Mouse (Mus musculus): ENCODE measurements around the gene Zfp454. TPM values are rescaled to one million over a fixed set of nuclear protein-coding genes. Genes with fewer than 3 reads are reported as not detected.

Gene Zfp454
- polyA plus RNA-seq, 1 experiment from 2014 or later: 4.9 TPM

DNA sequence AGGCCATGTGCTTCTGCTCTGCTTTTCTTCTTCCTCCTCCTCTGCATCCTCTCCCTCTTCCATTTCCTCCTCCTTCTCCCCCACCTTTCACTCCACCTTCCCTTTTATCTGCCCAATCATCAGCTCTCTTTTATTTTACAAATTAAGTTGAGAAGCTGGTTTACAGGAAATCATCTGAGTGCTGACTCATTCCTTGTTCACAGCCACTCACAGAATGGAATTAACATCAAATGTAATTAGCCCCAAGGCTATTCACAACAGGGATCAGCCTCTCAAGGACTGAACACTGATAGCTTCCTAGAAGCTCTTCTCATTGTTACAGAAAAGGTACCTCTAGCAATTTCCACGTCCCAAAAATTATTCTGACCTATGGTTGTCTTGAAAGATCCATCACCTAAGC lies 9.9 kb upstream of the Zfp454 start:
- 56% methylated on average over 1 of the region's 1 CpGs for WGBS
- H3K4me1 ChIP-seq (ENCODE audit: control insufficient read depth, insufficient read depth, low read length): no peaks in the 10 kb centered on the region
- H3K27ac ChIP-seq (ENCODE audit: low read length): no peak overlapping the region
- H3K4me2 ChIP-seq (ENCODE audit: low read depth, low read length): no peak overlapping the region
- H3K9me3 ChIP-seq (ENCODE audit: control insufficient read depth, low read length): peaks cover 41% of the 10 kb centered on the region
- no peak for ATAC-seq
- H3K9ac ChIP-seq (ENCODE audit: low read depth, low read length): no peak overlapping the region
- peaks cover 24% of the 10 kb centered on the region for H3K36me3 ChIP-seq (ENCODE audit: control insufficient read depth, insufficient read depth, low read length)
- H3K4me3 ChIP-seq (ENCODE audit: low read length): no peak overlapping the region
- no peaks in the 10 kb centered on the region for H3K27me3 ChIP-seq (replicated peaks; ENCODE audit: control insufficient read depth, insufficient read depth, low read length)

DNA sequence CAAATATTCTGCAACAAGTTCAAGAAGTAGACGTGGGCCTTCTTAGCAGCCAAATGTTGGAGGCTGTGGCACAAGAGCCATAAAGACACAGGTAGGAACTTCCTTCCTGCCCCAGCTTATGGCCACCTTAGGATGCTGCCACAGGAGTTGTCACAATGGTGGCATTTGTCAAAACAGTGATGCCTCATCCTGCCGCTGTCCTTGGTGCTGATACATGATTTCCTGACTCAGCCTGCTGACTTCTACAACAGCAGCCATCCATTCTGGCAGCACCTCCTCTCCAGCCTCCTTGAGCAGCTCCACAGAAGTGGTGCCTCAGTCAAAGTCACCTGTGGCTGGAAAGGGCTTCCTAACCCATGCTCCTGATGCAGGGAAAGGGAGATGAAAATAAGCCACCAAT lies 5.0 kb upstream of the Zfp454 start:
- no peak overlapping the region for H3K4me2 ChIP-seq (ENCODE audit: low read depth, low read length)
- peaks cover 11% of the 10 kb centered on the region for H3K9me3 ChIP-seq (ENCODE audit: control insufficient read depth, low read length)
- no peak overlapping the region for H3K9ac ChIP-seq (ENCODE audit: low read depth, low read length)
- H3K27ac ChIP-seq (ENCODE audit: low read length): no peak overlapping the region
- no peaks in the 10 kb centered on the region for H3K27me3 ChIP-seq (replicated peaks; ENCODE audit: control insufficient read depth, insufficient read depth, low read length)
- ATAC-seq: no peak
- no peaks in the 10 kb centered on the region for H3K36me3 ChIP-seq (ENCODE audit: control insufficient read depth, insufficient read depth, low read length)
- WGBS: 34% methylated on average over 2 of the region's 2 CpGs
- no peaks in the 10 kb centered on the region for H3K4me1 ChIP-seq (ENCODE audit: control insufficient read depth, insufficient read depth, low read length)
- H3K4me3 ChIP-seq (ENCODE audit: low read length): no peak overlapping the region

DNA sequence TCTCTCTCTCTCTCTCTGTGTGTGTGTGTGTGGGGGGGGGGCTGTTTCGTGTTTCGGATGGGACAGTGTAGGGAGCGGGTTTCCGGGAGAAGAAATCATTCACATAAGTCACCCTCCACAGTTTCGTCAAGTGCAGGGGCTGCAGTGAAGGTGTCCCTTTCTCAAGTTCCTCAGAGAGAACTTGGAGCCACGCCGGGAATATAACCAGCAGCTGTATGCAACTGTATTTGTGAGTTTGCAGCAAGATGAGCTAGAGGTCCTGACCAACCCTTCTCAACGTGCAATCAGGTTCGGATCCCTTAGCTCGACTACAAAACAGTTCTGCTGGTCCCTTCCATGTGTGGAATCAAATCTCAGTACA lies 538 bp downstream of the Zfp454 start:
- 10% methylated on average over 10 of the region's 10 CpGs for WGBS
- peak overlapping the region; percentile 67 for H3K9ac ChIP-seq (ENCODE audit: low read depth, low read length)
- peak; percentile 58 for ATAC-seq

DNA sequence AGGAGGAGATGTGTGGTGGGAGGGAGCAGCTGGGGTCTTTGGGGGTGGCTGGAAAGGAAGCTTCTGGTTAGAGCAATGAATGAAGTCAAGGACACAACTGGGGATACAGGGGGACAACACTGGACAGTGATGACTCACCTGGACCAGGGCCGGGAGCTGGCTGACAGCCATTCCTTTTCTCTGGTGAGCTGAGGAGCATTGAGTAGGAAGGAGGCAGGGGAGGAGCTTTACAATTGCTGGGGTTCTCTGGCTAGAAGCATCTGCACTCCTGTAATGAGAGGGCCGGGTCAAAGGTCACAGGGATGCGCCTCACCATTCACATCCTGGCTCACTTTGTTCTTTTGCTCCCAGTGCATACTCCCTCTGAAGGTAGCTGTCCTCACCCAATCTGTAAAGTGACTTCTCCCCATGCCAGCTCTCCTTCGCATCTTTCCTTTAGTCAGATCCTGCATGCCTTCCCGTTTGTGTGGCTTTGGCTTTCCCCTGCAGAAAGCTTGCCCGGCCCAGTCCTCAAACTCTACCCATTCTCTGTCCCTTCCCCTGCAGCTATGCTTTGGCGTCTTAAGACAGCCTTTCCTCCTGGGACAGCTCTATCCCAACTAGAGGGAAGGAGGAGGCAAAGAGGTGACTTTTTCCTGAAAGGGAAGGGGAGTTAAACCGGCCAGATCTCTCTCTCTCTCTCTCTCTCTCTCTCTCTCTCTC lies 1.1 kb downstream of the Zfp454 start:
- H3K36me3 ChIP-seq (ENCODE audit: control insufficient read depth, insufficient read depth, low read length): peaks cover 2% of the 10 kb centered on the region; the same call in 1 of the 2 replicates
- no peak for ATAC-seq
- no peak overlapping the region for H3K27ac ChIP-seq (ENCODE audit: low read length)
- 42% methylated on average over 8 of the region's 8 CpGs for WGBS
- H3K4me1 ChIP-seq (ENCODE audit: control insufficient read depth, insufficient read depth, low read length): peaks cover 10% of the 10 kb centered on the region
- peak overlapping the region; percentile 72 for H3K4me2 ChIP-seq (ENCODE audit: low read depth, low read length)
- no peaks in the 10 kb centered on the region for H3K9me3 ChIP-seq (ENCODE audit: control insufficient read depth, low read length)
- H3K4me3 ChIP-seq (ENCODE audit: low read length): peak overlapping the region; percentile 50
- peak overlapping the region; percentile 67 for H3K9ac ChIP-seq (ENCODE audit: low read depth, low read length)
- H3K27me3 ChIP-seq (replicated peaks; ENCODE audit: control insufficient read depth, insufficient read depth, low read length): no peaks in the 10 kb centered on the region

More for the DNA sequence above, 538 bp downstream of the Zfp454 start:
- peaks cover 2% of the 10 kb centered on the region; the same call in 1 of the 2 replicates for H3K36me3 ChIP-seq (ENCODE audit: control insufficient read depth, insufficient read depth, low read length)
- no peaks in the 10 kb centered on the region for H3K27me3 ChIP-seq (replicated peaks; ENCODE audit: control insufficient read depth, insufficient read depth, low read length)
- H3K9me3 ChIP-seq (ENCODE audit: control insufficient read depth, low read length): no peaks in the 10 kb centered on the region
- H3K4me1 ChIP-seq (ENCODE audit: control insufficient read depth, insufficient read depth, low read length): peaks cover 10% of the 10 kb centered on the region
- peak overlapping the region; percentile 50 for H3K4me3 ChIP-seq (ENCODE audit: low read length)
- peak overlapping the region; percentile 72 for H3K4me2 ChIP-seq (ENCODE audit: low read depth, low read length)
- H3K27ac ChIP-seq (ENCODE audit: low read length): peak overlapping the region; percentile 58

DNA sequence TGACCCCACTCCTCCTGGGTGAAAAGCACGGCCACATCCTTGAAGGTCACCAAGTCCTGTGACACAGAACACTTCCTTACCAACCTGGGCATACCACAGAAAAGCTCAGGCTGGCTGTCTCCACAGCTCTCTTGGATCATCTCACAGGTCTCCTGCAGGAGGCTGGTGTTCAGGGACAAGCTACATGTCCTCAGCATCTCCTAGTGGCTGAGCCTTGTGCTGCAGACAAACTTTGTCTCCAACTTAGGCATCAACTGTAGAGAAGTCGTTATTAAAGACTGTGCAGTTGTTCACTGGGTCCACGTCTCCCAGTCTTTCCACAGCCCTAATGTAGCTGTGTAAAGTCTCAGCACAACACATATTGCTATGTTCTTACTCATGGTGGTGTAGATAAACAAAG lies 3.7 kb downstream of the Zfp454 start:
- Histone ChIP-seq H3K27ac (ENCODE audit: low read length) (no peak overlapping the region), H3K9me3 (ENCODE audit: control insufficient read depth, low read length) (no peaks in the 10 kb centered on the region), H3K9ac (ENCODE audit: low read depth, low read length) (no peak overlapping the region), H3K36me3 (ENCODE audit: control insufficient read depth, insufficient read depth, low read length) (peaks cover 4% of the 10 kb centered on the region; the same call in 1 of the 2 replicates), H3K27me3 (replicated peaks; ENCODE audit: control insufficient read depth, insufficient read depth, low read length) (no peaks in the 10 kb centered on the region), H3K4me1 (ENCODE audit: control insufficient read depth, insufficient read depth, low read length) (peaks cover 10% of the 10 kb centered on the region), H3K4me2 (ENCODE audit: low read depth, low read length) (no peak overlapping the region), H3K4me3 (ENCODE audit: low read length) (no peak overlapping the region)
- WGBS: 79% methylated on average over 3 of the region's 3 CpGs
- ATAC-seq: no peak

DNA sequence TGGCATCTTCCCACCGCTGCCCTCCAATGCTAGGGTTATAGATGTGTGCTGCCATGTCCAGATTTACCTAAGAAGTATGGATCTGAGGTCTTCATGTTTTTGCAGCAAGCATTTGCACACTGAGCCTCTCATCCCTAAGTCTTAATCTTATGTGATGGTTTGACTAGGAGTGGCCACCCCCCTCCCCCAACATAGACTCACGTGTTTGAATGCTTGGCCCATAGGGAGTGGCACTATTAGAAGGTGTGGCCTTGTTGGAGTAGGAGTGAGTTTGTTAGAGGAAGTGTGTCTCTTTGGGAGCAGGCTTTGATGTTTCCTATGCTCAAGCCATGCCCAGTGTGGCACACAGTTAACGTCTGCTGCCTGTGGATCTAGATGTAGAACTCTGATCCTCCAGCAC lies 8.8 kb downstream of the Zfp454 start:
- Histone ChIP-seq H3K4me1 (ENCODE audit: control insufficient read depth, insufficient read depth, low read length) (no peaks in the 10 kb centered on the region), H3K36me3 (ENCODE audit: control insufficient read depth, insufficient read depth, low read length) (peaks cover 16% of the 10 kb centered on the region), H3K9ac (ENCODE audit: low read depth, low read length) (no peak overlapping the region), H3K9me3 (ENCODE audit: control insufficient read depth, low read length) (peaks cover 3% of the 10 kb centered on the region), H3K27me3 (replicated peaks; ENCODE audit: control insufficient read depth, insufficient read depth, low read length) (no peaks in the 10 kb centered on the region), H3K4me3 (ENCODE audit: low read length) (no peak overlapping the region), H3K4me2 (ENCODE audit: low read depth, low read length) (no peak overlapping the region), H3K27ac (ENCODE audit: low read length) (no peak overlapping the region)
- WGBS: 85% methylated on average over 3 of the region's 3 CpGs
- ATAC-seq: no peak

DNA sequence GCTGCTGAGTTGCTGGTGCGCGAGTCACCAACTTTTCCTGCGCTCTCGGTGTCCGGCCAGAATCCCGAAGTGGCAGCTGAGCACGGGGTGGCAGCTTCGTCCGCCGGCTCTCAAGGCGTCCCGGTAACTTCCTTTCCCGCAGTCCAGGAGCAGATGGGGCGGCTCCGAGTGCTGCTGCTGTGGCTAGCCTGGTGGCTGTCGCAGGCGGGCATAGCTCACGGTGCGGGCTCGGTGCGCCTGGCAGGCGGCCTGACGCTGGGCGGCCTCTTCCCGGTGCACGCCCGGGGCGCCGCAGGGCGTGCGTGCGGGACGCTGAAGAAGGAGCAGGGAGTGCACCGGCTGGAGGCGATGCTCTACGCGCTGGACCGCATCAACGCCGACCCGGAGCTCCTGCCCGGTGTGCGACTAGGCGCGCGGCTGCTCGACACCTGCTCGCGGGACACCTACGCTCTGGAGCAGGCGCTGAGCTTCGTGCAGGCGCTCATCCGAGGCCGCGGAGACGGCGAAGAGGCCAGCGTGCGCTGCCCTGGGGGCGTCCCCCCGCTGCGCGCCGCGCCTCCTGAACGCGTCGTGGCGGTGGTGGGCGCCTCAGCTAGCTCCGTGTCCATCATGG lies 36.4 kb downstream of the Zfp454 start:
- H3K9me3 ChIP-seq (ENCODE audit: control insufficient read depth, low read length): no peaks in the 10 kb centered on the region; the same call in 1 of the 2 replicates
- peak overlapping the region; percentile 48 for H3K4me3 ChIP-seq (ENCODE audit: low read length)
- WGBS: under 1% methylated on average over 70 of the region's 72 CpGs
- no peak overlapping the region for H3K27ac ChIP-seq (ENCODE audit: low read length)
- peaks cover 55% of the 10 kb centered on the region for H3K27me3 ChIP-seq (replicated peaks; ENCODE audit: control insufficient read depth, insufficient read depth, low read length)
- ATAC-seq: peak; percentile 46; the same call in 1 of the 2 replicates
- no peaks in the 10 kb centered on the region for H3K36me3 ChIP-seq (ENCODE audit: control insufficient read depth, insufficient read depth, low read length)
- peak overlapping the region; percentile 85 for H3K4me2 ChIP-seq (ENCODE audit: low read depth, low read length)
- peak overlapping the region; percentile 11; the same call in 1 of the 2 replicates for H3K9ac ChIP-seq (ENCODE audit: low read depth, low read length)
- H3K4me1 ChIP-seq (ENCODE audit: control insufficient read depth, insufficient read depth, low read length): peaks cover 10% of the 10 kb centered on the region

DNA sequence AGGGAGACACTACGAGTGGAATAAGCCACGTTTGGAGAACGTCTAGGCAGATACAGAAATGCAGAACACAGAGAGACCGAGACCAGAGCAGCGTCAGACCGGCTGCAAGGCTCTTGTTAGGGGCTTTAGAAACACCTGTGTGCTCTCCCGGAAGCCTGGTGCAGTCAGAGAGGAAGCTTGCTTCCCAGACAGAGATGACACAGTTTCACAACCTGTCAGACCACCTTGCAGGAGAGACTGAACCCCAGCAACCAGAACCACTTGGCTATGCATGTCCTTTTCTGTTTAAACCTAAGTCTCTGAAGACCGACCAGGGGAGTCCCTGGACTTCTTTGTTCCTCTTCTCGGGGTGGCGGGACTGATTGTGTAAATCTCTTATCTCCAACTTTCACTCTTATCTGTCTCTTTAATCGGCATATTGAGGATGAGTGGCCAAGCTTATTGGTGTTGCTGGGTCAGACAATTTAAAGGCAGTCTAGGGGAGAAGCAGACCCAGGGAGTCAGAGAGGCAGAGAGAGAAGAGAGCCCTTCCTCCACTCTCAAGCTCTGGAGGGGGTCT lies 37.2 kb downstream of the Zfp454 start, which contains the start of gene Grm6:
Gene Grm6, plus strand, starts transcription at position 509 of the 559 bp plus-strand sequence.
- no peak for ATAC-seq
- H3K9ac ChIP-seq (ENCODE audit: low read depth, low read length): peak within 1 kb of the TSS; percentile 11; the same call in 1 of the 2 replicates
- H3K4me1 ChIP-seq (ENCODE audit: control insufficient read depth, insufficient read depth, low read length): peaks cover 10% of the 10 kb centered on the region
- no peak within 1 kb of the TSS for H3K27ac ChIP-seq (ENCODE audit: low read length)
- no peaks in the 10 kb centered on the region; the same call in 1 of the 2 replicates for H3K9me3 ChIP-seq (ENCODE audit: control insufficient read depth, low read length)
- peak within 1 kb of the TSS; percentile 85 for H3K4me2 ChIP-seq (ENCODE audit: low read depth, low read length)
- peak within 1 kb of the TSS; percentile 48 for H3K4me3 ChIP-seq (ENCODE audit: low read length)
- H3K27me3 ChIP-seq (replicated peaks; ENCODE audit: control insufficient read depth, insufficient read depth, low read length): peaks cover 55% of the 10 kb centered on the region
- no peaks in the 10 kb centered on the region for H3K36me3 ChIP-seq (ENCODE audit: control insufficient read depth, insufficient read depth, low read length)
- WGBS: 2% methylated on average over 11 of the region's 11 CpGs

DNA sequence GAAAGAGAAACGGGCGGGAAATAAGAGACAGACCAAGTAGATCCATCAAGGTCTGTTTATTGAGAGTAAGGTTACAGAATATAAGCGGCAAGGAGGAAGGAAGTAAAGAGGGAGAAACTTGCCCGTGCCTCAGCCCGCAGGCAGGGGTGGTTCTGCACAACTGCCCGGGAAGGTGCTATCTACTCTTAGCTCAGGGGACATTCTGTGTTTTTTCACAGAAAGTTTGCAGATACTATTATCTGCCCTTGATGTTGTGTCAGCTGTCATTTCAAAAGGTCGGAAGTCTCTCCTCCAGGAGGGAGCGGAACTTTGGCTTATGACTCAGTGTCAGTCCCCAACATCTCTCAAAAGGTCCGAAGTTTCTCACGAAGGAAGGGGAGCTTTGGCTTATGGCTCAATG lies 38.1 kb downstream of the Zfp454 start:
- Histone ChIP-seq H3K9ac (ENCODE audit: low read depth, low read length) (no peak overlapping the region), H3K27me3 (replicated peaks; ENCODE audit: control insufficient read depth, insufficient read depth, low read length) (peaks cover 55% of the 10 kb centered on the region), H3K27ac (ENCODE audit: low read length) (no peak overlapping the region), H3K36me3 (ENCODE audit: control insufficient read depth, insufficient read depth, low read length) (no peaks in the 10 kb centered on the region), H3K4me3 (ENCODE audit: low read length) (no peak overlapping the region), H3K9me3 (ENCODE audit: control insufficient read depth, low read length) (no peaks in the 10 kb centered on the region; the same call in 1 of the 2 replicates), H3K4me1 (ENCODE audit: control insufficient read depth, insufficient read depth, low read length) (peaks cover 10% of the 10 kb centered on the region), H3K4me2 (ENCODE audit: low read depth, low read length) (no peak overlapping the region)
- 2% methylated on average over 10 of the region's 10 CpGs for WGBS
- no peak for ATAC-seq
